Mouse (Mus musculus): ENCODE measurements around the gene Tnip2. TPM values are rescaled to one million over a fixed set of nuclear protein-coding genes. Genes with fewer than 3 reads are reported as not detected.

Tnip2 gene
- polyA plus RNA-seq (2015; fragmentation: Illumina TruSeq; extraction: RNeasy Lipid Tissue Mini Kit (QIAGEN cat#74804); ENCODE audit: low read depth, low replicate concordance) = 13.4 TPM

DNA sequence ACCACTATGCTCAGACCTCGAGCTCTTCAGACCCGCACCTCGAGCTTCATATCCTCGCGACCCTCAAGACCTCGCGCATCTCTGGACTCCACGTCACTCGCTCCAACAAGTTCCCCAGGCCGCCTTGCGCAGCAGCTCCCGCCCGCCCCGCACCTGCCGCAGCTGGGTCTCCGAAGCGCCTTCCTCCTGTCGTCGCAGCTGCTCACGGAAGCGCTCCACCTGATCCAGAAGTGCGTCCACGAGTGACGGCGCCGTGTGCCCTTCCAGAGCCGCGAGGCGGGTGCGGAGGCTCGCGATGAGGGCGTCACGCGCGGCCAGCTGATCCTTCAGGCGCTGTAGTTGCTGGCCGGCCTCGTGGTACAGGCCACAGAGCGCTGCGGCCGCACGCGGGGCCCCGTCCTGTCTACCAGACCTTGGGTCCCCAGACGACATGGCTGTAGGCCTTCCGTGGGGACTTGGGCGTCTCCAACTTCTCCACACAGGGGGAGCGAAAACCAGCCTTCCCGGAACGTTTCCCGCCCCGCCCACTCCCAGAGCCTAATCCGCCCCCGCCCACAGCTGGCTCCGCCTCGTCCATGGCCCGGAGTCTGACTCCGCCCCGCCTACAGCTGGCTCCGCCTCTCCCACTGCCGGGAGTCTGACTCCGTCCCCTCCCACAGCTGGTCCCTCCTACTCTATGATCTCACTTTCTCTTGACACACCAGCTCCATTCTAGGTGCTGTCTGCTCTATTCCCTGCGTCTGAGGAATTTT, at the start of gene Tnip2:
TSS of gene Tnip2 (minus strand) at position 526 of the 752 bp plus-strand sequence.

DNA sequence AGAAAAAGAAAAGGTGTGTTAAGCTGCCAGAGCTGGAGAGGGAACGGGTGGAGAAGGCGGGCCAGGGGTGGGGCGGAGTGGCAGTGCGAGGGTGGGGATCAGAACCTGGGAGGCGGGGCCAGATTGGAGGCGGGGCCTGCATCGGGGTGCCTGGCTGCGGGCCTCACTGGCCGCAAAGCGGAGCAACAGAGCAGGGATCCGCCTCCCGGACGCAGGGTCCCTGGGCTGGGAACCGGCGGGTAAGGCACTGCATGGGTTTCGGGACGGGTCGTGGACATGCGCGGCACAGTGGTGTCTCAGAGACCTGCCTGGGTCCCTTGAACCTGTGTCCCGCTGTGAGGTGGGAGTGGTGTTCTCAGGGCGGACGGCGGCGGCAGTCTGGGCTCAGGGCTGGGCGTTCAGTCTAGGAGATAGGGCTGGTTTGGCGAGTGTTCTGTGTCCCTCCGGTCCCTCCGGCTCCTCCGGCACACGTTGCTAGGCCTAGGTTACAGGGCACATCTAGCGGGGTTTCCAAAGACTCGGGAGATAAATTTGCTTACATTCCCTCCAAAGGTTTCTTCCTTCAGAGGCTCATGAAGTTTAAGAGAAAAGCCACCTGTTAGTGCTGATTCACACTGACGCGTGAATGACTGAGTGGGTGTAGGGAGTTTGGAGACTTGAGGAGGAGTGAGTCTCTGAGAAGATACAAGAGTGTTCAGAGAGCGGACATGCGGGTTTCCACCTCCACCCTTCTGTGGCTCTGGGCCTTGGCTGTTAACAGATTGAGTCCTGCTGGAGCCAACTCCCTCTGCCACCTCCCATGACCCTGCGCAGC, 12.1 kb upstream of the Tnip2 start, which contains the start of gene Sh3bp2:
TSS of gene Sh3bp2 (plus strand) at position 176 of the 814 bp plus-strand sequence.

Other genes starting within 250 kb of the Tnip2 start
- gene Zfyve28, start 225.5 kb downstream of the Tnip2 start, polyA plus RNA-seq (2015; fragmentation: Illumina TruSeq; extraction: RNeasy Lipid Tissue Mini Kit (QIAGEN cat#74804); ENCODE audit: low read depth, low replicate concordance) = 25.5 TPM
- gene Cfap99, start 225.4 kb downstream of the Tnip2 start, polyA plus RNA-seq (2015; fragmentation: Illumina TruSeq; extraction: RNeasy Lipid Tissue Mini Kit (QIAGEN cat#74804); ENCODE audit: low read depth, low replicate concordance) = 0.55 TPM
- gene Rnf4, start 177.7 kb downstream of the Tnip2 start, polyA plus RNA-seq (2015; fragmentation: Illumina TruSeq; extraction: RNeasy Lipid Tissue Mini Kit (QIAGEN cat#74804); ENCODE audit: low read depth, low replicate concordance) = 83.7 TPM
- 18.7 TPM for gene Fam193a, start 144.1 kb downstream of the Tnip2 start, polyA plus RNA-seq (2015; fragmentation: Illumina TruSeq; extraction: RNeasy Lipid Tissue Mini Kit (QIAGEN cat#74804); ENCODE audit: low read depth, low replicate concordance)
- 3.8 TPM for gene Sh3bp2, start 11.8 kb upstream of the Tnip2 start, polyA plus RNA-seq (2015; fragmentation: Illumina TruSeq; extraction: RNeasy Lipid Tissue Mini Kit (QIAGEN cat#74804); ENCODE audit: low read depth, low replicate concordance)
- 342 TPM for gene Add1, start 59.7 kb upstream of the Tnip2 start, polyA plus RNA-seq (2015; fragmentation: Illumina TruSeq; extraction: RNeasy Lipid Tissue Mini Kit (QIAGEN cat#74804); ENCODE audit: low read depth, low replicate concordance)
- 34.9 TPM for gene Mfsd10, start 123.2 kb upstream of the Tnip2 start, polyA plus RNA-seq (2015; fragmentation: Illumina TruSeq; extraction: RNeasy Lipid Tissue Mini Kit (QIAGEN cat#74804); ENCODE audit: low read depth, low replicate concordance)
- gene Nop14, start 146.2 kb upstream of the Tnip2 start, polyA plus RNA-seq (2015; fragmentation: Illumina TruSeq; extraction: RNeasy Lipid Tissue Mini Kit (QIAGEN cat#74804); ENCODE audit: low read depth, low replicate concordance) = 16.5 TPM
- 4.4 TPM for gene Grk4, start 146.4 kb upstream of the Tnip2 start, polyA plus RNA-seq (2015; fragmentation: Illumina TruSeq; extraction: RNeasy Lipid Tissue Mini Kit (QIAGEN cat#74804); ENCODE audit: low read depth, low replicate concordance)
- gene Htt, start 247.7 kb upstream of the Tnip2 start, polyA plus RNA-seq (2015; fragmentation: Illumina TruSeq; extraction: RNeasy Lipid Tissue Mini Kit (QIAGEN cat#74804); ENCODE audit: low read depth, low replicate concordance) = 34.6 TPM

Data from brain, adult 10 weeks (tissue).